Mouse (Mus musculus) regulatory T cell (primary cell): ENCODE results near the gene Il12rb2.

Experiments
- in situ Hi-C: fragments of 300-600 bp; cut with MboI, MseI; formaldehyde crosslinking; loops from one replicate; pipeline ENCODE4 v1.15.1; 2025; ENCODE audit warnings: high pct_unique_total_duplicates

Gene Il12rb2

DNA sequence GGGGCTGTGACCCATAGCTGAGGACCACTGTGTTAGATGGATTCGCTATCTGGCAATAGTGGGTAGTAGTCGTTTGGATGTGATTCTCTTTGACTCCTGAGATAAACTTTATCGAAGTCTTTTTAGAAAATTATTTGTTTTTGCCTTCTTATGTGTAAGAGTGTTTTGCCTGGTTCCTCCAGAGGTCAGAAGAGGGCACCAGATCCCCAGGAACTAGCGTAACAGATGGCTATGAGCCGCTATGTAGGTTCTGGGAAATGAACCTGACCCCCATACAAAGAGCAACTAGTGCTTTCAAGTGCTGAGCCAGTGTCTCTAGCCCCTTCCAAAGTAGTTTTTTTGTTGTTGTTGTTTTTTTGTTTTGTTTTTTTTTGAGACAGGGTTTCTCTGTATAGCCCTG lies 79.9 kb downstream of the Il12rb2 start:
- in situ Hi-C loops, result no loop called here

DNA sequence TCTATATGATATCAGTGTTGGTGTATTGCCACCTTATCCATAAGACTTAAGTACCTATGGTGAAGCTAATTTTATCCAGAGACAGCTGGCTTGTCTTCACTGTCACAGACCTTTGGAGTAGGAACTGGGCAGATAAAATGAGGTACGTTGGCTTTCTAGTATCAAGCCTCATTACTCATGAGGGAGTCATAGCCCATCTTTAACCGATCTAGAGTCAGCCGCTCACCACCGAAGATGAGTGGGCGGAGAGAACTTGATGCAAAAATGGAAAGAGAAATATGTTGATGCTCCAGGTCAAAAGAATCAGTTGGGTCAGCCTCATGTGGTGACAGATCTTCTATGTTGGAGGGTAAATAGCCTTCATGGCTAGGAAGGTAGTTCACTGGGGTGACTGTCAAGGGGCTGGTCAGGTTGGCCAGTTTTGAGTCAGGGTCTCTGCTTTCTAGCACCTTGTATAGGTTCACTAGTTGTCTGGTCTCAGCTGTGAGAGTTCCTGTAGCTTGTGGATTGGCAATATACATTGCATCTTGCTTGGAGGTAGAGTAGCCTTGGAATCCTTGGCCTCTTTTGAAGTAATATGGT lies 83.9 kb downstream of the Il12rb2 start:
- in situ Hi-C loops, result no loop called here

DNA sequence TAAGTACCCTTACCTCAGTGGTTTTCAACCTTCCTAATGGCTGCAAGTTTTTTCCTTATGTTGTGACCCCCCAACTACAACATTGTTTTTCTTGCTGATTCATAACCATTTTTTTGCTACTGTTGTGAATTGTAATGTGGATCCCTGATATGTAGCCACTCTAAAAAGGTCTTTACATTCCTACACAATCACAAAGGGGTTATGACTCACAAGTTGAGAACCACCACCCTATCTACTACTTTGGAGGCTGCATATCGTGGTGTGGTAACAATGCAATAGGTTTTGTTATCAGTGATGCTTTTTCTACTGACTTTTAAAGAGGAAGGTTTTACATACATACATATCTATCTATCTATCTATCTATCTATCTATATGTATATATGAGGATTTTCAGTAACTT lies 93.1 kb downstream of the Il12rb2 start:
- in situ Hi-C loops, result no loop called here

DNA sequence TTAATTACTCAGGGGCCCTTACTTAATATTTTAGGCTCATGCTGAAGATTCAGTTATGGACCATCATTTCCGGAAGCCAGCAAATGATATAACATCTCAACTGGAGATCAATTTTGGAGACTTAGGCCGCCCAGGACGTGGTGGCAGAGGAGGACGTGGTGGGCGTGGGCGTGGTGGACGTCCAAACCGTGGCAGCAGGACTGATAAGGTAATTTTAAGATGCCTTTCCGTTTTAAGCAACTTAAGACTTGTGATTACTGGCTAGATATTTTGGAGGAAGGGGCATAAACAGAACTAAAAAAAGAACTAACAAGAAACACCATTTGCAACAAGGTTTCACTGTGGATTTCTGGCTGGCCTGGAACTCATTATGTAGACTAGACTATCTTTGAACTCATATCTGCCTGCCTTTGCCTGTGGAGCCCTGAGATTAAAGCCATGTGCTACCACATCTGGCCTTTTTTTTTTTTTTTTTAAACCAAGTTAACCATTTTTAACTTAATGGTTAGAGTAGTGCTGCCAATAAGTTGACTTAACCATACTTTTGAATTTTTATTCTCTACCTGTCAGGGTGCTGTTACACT lies 94.3 kb downstream of the Il12rb2 start:
- in situ Hi-C loops, result no loop called here

DNA sequence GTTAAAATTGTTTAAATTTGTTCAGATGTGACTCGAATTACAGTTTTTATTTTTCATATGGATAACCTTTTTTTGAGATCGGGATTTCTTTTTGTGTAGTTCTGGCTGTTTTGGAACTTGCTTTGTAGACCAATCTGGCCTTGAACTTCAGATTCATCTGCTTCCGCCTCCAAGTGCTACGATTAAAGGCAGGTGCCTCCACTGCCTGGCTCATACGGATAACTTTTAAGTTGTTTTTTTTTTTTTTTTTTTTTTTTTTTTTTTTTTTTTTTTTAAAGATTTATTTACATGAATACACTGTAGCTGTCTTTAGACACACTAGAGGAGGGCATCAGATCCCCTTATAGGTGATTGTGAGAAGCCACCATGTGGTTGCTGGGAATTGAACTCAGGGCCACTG lies 98.0 kb downstream of the Il12rb2 start:
- in situ Hi-C loops, result no loop called here

DNA sequence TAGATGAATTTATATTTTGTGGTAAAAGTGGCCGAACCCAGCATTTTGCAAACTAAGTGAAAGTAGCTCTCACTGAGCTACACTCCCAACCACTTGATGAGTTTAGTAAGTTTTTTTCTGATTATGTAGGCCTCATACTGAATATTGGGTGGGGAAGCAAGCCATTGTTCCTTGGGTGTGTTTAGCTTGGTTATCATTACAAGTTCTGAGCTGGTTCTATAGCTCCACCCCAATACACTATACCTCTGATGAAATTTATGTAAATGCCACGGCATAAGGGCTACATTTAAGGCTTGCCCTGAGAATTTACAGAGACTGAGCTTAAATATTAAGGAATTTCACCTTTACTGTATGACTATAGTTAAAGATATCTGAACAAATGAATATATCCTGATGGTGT lies 106.5 kb downstream of the Il12rb2 start:
- in situ Hi-C loops, result no loop called here

DNA sequence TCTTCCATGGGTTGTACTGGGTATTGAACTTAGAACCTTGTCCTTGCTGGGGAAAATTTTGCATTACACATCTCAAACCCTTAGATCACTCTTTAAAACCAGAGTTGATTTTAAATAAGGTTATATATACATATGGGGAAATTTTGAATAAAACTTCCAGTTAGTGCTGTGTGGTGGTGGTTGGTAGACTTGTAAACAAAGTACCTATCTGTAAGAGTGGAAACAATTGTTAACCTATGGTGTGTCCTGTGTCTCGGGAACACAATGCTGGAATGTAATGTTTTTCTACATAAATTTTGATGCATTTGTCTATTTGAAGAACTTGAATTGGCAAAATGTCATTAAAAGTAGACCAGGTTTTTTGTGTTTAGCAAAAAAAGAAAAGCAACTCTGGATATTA lies 107.0 kb downstream of the Il12rb2 start:
- in situ Hi-C loops, result no loop called here

DNA sequence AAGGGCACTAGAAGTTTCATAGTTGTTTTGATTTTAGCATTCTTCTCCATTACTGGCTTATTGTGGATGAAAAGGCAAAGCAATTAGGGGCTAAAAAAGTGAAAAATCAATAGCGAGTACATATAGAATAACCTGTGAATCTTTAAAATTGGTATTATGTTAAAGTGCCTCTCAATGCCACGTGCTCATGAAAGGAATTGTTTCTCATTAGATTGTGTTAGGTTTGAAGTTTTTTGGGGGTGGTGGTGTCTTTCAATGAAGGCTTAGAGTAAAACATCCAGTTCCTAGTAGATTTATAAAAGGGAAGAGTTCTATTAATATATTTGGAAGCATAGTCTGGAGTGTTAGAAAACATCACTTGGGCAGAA lies 107.8 kb downstream of the Il12rb2 start:
- in situ Hi-C loops, result no loop called here

DNA sequence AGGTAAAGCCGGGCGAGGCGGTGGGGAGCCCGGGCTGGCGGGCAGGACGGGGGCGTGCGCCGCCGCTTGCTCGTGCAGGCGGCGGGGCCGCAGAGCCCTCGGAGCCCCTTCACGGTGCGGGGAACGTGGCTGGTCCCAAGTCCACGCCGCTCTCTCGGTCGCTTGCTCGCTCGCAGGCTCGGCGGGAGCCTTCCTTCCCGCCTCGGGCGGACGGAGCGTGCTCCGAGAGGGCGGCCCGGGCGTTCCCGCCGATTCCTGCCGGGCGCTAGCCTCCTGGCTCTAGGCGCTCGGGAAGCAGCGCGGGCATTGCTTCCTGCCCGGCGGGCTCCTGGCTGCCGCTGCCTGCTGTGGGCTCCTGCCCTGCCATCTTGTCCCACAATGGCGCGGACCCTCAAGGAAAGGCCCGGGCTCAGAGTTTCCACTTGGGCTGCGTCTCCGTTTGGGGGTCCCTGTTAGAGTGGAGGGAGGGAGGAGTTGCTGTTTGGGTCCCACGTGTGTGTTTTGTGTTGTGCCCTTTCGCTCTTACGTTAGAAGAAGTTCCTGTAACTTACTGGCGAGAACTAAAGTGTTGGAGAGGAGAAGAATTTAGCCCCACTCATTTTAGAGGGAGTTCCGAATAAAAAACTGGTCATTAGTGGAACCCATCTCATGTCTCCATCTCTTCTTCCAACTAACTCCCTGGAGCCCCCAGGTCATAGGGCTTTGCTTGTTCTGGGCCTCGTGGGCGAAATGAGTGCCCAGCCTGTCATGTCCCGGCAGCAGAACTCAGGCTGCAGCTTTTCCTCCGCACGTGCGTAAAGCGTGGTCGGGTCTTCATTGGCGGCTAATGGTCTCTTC lies 108.4 kb downstream of the Il12rb2 start:
- in situ Hi-C loops, result no loop called here

DNA sequence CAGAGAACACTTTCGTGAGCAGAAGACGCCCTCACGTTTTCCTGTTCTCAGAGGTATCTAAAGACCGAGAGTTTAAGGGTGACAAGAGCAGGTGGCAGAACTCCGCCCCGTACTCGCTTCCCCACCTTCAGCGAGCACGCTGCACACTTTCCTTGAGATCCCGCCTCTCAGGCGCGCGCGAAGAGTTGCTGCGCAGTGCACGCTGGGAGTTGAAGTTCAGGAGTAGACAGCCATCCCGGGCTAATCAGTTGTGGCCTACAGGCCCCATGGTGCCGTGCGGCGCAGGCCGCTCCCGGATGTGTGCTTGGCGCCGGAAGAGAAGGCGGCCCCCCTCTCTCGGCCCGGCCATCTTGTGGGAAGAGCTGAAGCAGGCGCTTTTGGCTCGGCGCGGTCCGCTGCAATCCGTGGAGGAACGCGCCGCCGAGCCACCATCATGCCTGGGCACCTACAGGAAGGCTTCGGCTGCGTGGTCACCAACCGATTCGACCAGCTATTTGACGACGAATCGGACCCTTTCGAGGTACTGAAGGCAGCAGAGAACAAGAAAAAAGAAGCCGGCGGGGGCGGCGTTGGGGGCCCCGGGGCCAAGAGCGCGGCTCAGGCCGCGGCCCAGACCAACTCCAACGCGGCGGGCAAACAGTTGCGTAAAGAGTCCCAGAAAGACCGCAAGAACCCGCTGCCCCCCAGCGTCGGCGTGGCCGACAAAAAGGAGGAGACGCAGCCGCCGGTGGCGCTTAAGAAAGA lies 109.2 kb downstream of the Il12rb2 start:
- in situ Hi-C loops, result no loop called here

DNA sequence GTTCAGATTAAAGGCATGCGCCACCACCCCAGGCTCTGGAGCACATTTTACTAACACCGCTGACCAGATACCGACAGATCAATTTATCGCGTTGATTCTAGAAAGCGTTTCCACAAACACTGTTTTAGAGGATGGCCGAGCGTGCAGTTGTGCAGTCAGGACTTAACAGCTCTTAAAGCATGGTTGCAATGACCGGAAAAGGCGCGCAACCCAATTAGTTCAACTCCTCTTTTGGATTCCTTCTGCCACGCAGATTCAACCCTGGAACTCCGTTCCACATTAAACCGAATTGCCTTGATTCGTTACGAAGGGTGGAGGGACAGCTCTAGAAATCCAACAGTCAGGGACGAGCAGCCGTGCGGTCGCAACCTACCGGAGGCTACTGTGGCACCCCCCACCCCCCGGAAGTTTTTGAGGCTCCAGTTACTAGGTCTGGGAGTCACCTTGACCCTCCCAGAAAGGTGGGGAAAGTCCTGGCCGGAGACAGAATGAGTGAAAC lies 109.8 kb downstream of the Il12rb2 start:
- in situ Hi-C loops, result no loop called here

DNA sequence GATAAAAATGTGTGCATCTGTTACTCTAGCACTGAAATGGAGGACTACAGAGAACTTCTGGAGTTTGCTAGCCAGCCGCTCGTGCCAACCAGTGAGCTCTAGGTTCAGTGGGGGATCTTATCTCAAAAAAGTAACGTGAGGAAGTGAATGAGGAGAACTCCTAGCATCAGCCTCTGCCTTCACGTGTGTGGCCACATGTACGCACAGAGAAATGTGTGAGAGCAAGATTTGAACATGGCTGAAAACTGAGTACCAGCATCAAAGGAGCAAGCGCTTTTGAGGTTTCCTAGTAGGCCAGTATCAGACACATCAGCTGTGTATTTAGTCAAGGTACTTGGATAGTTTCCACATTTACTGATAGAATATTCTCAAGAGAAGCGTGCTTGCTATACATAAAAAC lies 111.1 kb downstream of the Il12rb2 start:
- in situ Hi-C loops, result loop anchor here (5.0 kb wide), 1 partner anchor 68 kb away; no protein-coding TSS in a partner anchor

DNA sequence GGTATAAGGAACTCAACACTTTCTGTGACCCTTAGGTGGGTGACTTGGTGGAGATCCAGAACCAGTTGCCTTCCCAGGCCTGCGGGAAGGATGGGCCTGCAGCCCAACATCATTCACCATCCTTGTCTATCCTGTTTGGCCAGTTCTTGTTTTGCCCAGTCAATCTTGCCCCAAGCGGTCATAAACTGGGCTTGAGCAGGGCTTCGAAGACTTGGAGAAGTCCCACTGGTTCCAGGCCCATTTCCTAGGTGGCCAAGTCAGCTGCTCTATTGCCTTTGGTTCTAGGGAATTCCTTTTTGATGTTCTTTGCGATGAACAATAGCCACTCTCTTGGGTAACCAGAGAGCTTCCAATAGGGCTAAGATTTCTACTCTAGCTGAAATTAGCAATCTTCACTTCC lies 124.9 kb downstream of the Il12rb2 start:
- in situ Hi-C loops, result no loop called here

DNA sequence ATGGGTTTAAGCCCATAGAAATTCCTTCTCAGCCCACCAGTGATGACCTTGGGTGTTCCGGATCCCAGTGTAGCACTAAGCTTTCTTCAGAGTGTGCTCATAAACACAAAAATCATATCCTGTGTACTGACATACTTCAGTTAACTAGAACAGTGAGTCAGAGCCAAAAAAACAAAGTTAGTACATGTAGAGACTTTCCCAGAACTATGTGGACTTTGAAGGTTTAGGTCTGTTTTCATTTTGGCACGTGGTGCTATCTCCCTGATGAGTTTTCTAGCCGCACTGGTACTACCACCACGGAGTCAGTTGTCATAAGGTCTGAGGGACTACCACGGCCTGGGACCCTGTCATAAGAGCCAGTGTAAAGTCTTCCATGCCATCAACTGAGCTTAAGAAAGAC lies 131.5 kb downstream of the Il12rb2 start:
- in situ Hi-C loops, result no loop called here

DNA sequence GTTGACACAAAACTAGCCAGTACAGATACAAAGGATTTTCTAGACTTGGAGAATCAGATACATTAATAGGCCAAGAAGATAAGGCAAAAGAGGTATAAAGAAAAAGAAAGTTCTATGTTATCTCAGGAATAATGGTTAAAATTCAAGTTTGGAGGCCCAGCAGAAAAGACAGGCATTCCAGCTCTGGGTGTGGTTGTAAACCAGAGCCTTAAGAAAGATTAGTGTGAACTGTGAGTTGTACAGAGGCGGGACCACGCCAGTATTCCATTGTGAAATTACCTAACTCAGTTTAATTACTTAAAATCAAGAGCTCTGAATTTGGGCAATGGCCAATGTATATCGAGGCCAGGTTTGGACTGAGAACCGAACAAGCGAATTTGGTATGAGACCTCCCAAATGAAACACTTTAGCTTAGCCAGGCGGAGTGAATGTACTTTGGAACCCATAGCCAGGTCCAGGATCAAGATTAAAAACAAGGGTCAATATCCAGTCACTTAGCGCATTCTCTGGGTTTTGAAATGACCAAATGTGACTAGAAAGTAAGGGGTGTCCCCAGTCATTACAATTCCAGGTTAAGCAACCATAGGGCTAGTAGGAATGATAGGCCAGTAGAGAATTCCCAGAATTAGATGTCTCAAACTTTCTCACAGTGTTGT lies 132.1 kb downstream of the Il12rb2 start:
- in situ Hi-C loops, result no loop called here
